Mouse (Mus musculus) inflammation-experienced regulatory T-cells, adult 6 months (primary cell): Measurements from ENCODE around the gene Pmis2. TPM values are rescaled to one million over a fixed set of nuclear protein-coding genes. Genes with fewer than 3 reads are reported as not detected.

Experiments used
- ATAC-seq: one replicate; pipeline ENCODE4 v1.8.0; 2017
- polyA plus RNA-seq, 3 experiments: library from polyadenylated mRNA; unstranded; fragments of 100-300 nt; shearing (Covaris generic); gene quantifications; one replicate each; pipeline ENCODE4 v1.2.1; 2017

The Pmis2 gene
- polyA plus RNA-seq, 3 experiments from 2014 or later, result not detected

- no peak for ATAC-seq
These were observed 37.5 kb downstream of the Pmis2 start for GRCm38 (mm10) chr7:30633762-30634412.

GRCm38 (mm10) chr7:30629013-30629412 lies 42.4 kb downstream of the Pmis2 start:
- no peak for ATAC-seq

DNA sequence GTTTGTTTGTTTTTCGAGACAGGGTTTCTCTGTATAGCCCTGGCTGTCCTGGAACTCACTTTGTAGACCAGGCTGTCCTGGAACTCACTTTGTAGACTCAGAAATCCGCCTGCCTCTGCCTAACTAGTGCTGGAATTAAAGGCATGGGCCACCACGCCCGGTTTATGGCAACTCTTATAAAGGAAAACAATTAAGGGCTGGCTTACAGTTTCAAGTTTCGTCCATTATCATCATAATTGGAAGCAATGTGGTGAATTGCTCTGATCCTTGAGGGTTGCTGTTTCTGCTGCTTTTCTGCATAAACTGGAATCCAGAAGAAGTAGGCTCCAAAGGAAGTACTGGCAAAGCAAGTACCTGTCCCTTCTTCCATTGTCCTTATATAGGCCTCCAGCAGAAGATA lies 44.8 kb downstream of the Pmis2 start:
- ATAC-seq, result no peak

DNA sequence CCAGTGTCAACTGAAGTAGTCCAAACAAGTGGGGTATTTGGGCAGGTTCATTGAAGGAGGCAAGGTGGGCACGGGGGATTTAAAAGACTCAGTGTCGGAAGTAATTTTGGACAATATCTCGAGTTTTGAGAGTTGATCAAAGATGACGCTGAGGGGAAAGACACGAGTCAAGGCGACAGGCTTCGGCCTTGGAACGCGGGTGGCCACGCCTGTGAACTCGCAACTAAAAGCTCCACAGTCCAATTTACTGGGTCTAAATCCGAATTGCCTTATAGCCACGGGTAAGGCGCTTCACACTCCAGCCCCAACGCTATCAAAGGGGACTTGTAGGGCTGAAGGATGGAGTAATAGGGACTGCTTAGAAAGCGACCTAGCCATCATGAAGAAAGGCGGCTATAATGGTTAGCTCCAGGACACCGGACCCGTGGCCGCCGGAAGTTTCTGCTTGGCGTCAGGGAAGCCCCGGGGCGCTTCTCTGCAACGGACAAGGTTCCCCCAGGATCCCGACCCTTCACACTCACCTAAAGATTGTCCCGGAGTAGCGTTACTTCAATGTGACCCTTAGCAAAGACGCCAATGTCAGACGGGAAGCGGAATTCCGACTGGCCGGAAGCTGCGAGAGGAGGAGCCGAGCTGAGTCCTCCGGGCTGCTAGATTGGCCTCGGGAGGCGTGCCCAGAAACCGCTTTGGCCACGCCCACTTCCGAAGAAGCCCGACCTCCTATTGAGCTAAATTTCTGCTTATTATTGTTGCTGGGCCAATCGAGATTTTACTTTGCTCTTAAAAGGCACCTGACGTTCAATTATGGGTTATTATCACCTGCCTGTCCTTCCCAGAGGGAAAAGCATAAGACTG lies 45.6 kb downstream of the Pmis2 start, which contains the start of gene Cox6b1:
Cox6b1 (minus strand) TSS at position 622 of the 855 bp plus-strand sequence.
- ATAC-seq, result peak; percentile 100

Other genes starting within 250 kb of the Pmis2 start
- 10 to 100 TPM; 37.3 to 50.8 (median 41.1) TPM for gene Nfkbid, start 249.9 kb downstream of the Pmis2 start, polyA plus RNA-seq
- 1 to 10 TPM; 6.0 to 7.4 (median 6.0) TPM for gene Aplp1, start 226.1 kb downstream of the Pmis2 start, polyA plus RNA-seq
- not detected for gene Kirrel2, start 213.9 kb downstream of the Pmis2 start, polyA plus RNA-seq
- gene Nphs1, start 213.3 kb downstream of the Pmis2 start, polyA plus RNA-seq, result under 1 TPM in 1 of 3 experiments, not detected in 2; 0.11 TPM
- gene Prodh2, start 178.0 kb downstream of the Pmis2 start, polyA plus RNA-seq, result not detected
- 1 to 10 TPM in 1 of 3 experiments, under 1 TPM in 2; 0.28 to 1.1 (median 0.91) TPM for gene Arhgap33, start 136.5 kb downstream of the Pmis2 start, polyA plus RNA-seq
- gene Hspb6, start 119.4 kb downstream of the Pmis2 start, polyA plus RNA-seq, result 1 to 10 TPM; 2.7 to 3.6 (median 2.8) TPM
- 1 to 10 TPM; 2.8 to 4.5 (median 4.0) TPM for gene Proser3, start 119.3 kb downstream of the Pmis2 start, polyA plus RNA-seq
- gene Lin37, start 111.8 kb downstream of the Pmis2 start, polyA plus RNA-seq, result 100 to 1,000 TPM in 2 of 3 experiments, 10 to 100 TPM in 1; 94.5 to 112 (median 109) TPM
- gene U2af1l4, start 108.3 kb downstream of the Pmis2 start, polyA plus RNA-seq, result 10 to 100 TPM; 56.1 to 60.5 (median 60.0) TPM
- gene Gm49396, start 108.3 kb downstream of the Pmis2 start, polyA plus RNA-seq, result 10 to 100 TPM; 45.7 to 85.3 (median 82.8) TPM
- 100 to 1,000 TPM; 271 to 363 (median 299) TPM for gene Psenen, start 108.0 kb downstream of the Pmis2 start, polyA plus RNA-seq
- gene Igflr1, start 106.2 kb downstream of the Pmis2 start, polyA plus RNA-seq, result 100 to 1,000 TPM; 118 to 196 (median 157) TPM
- gene Kmt2b, start 82.9 kb downstream of the Pmis2 start, polyA plus RNA-seq, result 10 to 100 TPM; 15.7 to 23.0 (median 22.6) TPM
- 10 to 100 TPM; 11.7 to 28.7 (median 11.9) TPM for gene Zbtb32, start 72.7 kb downstream of the Pmis2 start, polyA plus RNA-seq
- gene Upk1a, start 58.8 kb downstream of the Pmis2 start, polyA plus RNA-seq, result 1 to 10 TPM in 2 of 3 experiments, under 1 TPM in 1; 0.47 to 3.1 (median 1.5) TPM
- gene Cox6b1, start 45.5 kb downstream of the Pmis2 start, polyA plus RNA-seq, result 100 to 1,000 TPM; 376 to 780 (median 668) TPM
- gene Etv2, start 35.8 kb downstream of the Pmis2 start, polyA plus RNA-seq, result not detected
- 10 to 100 TPM; 21.7 to 30.7 (median 28.0) TPM for gene Rbm42, start 21.3 kb downstream of the Pmis2 start, polyA plus RNA-seq
- 10 to 100 TPM; 23.9 to 33.9 (median 26.4) TPM for gene Haus5, start 6.6 kb downstream of the Pmis2 start, polyA plus RNA-seq
- gene 2200002J24Rik, start 27.3 kb upstream of the Pmis2 start, polyA plus RNA-seq, result not detected
- not detected for gene Atp4a, start 40.6 kb upstream of the Pmis2 start, polyA plus RNA-seq
- 10 to 100 TPM; 43.1 to 55.2 (median 48.6) TPM for gene Tmem147, start 57.9 kb upstream of the Pmis2 start, polyA plus RNA-seq
- gene Gapdhs, start 72.1 kb upstream of the Pmis2 start, polyA plus RNA-seq, result under 1 TPM in 2 of 3 experiments, not detected in 1; 0.39 to 0.46 TPM
- 1 to 10 TPM in 2 of 3 experiments, not detected in 1; 1.5 to 1.6 TPM for gene Sbsn, start 79.9 kb upstream of the Pmis2 start, polyA plus RNA-seq
- gene Dmkn, start 92.2 kb upstream of the Pmis2 start, polyA plus RNA-seq, result not detected
- gene Krtdap, start 116.3 kb upstream of the Pmis2 start, polyA plus RNA-seq, result not detected
- 1 to 10 TPM in 1 of 3 experiments, under 1 TPM in 2; 0.50 to 3.1 (median 0.82) TPM for gene Ffar2, start 152.2 kb upstream of the Pmis2 start, polyA plus RNA-seq
- under 1 TPM in 1 of 3 experiments, not detected in 2; 0.27 TPM for gene Ffar3, start 184.6 kb upstream of the Pmis2 start, polyA plus RNA-seq
- under 1 TPM in 2 of 3 experiments, not detected in 1; 0.17 to 0.20 TPM for gene Ffar1, start 190.0 kb upstream of the Pmis2 start, polyA plus RNA-seq
- 10 to 100 TPM; 10.5 to 17.5 (median 12.3) TPM for gene Cd22, start 208.7 kb upstream of the Pmis2 start, polyA plus RNA-seq
- not detected for gene Mag, start 243.3 kb upstream of the Pmis2 start, polyA plus RNA-seq